ENCODE assay signal across 26 mouse cellular contexts in the genomic region with DNA sequence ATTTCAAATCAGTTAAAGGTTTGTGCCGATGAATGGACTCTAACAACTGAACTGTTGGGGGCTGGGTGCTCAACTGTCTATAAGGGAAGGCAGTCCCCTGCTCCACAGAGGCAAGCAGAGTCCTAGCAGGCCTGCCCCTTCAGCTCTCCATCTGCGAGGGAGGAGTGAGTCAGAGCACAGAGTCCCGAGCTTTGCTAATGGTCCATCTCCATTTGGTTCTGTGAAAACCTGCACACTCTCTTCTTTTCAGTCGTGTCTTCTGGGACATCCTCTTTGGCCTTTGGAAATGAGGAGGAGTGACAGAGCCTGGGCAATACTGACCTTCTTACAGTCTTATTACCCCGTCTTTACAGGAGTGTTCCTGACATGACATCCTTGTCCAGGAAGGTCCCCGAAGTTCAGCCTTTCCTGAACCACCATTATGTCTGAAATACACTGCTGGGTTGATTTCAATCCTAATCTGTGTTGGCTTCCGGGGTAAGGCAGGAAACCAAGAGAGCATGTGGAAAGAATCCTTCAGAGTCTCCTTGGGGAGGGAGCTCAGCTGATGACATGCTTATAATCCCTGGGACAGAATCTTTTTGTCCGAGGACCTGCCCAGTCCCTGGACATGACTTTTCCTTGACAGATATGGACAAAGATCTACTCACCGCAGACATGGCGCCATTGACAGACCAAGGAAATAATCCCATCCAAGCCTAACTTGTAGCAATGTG.
DNase-seq lines count a peak whose midpoint lies in the region; ATAC-seq and TF ChIP-seq lines count a peak whose summit lies in the region.
"Had no signal": no experiment of that assay in that cellular context is flagged by ENCODE, and none has a peak within 500 bp of the region (broad histone marks: within the 10 kb centered on the region; RNA-seq: fewer than 3 reads in every experiment).

No protein-coding gene starts in this region.

- H3K27me3 ChIP-seq in intestine, embryonic 14.5 days (replicated peaks; ENCODE audit: control insufficient read depth, insufficient read depth, low read length), result no peaks in the 10 kb centered on the region
- H3K27me3 ChIP-seq in intestine, postnatal 0 days (replicated peaks; ENCODE audit: control insufficient read depth, insufficient read depth, low read length), result no peaks in the 10 kb centered on the region
- H3K27me3 ChIP-seq in neural tube, embryonic 13.5 days, result no peaks in the 10 kb centered on the region
- no peaks in the 10 kb centered on the region for H3K27me3 ChIP-seq in neural tube, embryonic 15.5 days (replicated peaks)
- no peaks in the 10 kb centered on the region for H3K27me3 ChIP-seq in heart, postnatal 0 days (ENCODE audit: control insufficient read depth, insufficient read depth, low read length)
- H3K27me3 ChIP-seq: liver, embryonic 15.5 days; midbrain, embryonic 15.5 days; neural tube, embryonic 12.5 days had no signal

- H3K4me3 ChIP-seq in intestine, embryonic 14.5 days (ENCODE audit: low read depth, low read length), result no peak overlapping the region
- no peak overlapping the region for H3K4me3 ChIP-seq in intestine, postnatal 0 days (ENCODE audit: low read depth, low read length)
- no peak overlapping the region for H3K4me3 ChIP-seq in neural tube, embryonic 13.5 days
- H3K4me3 ChIP-seq in neural tube, embryonic 15.5 days (replicated peaks), result no peak overlapping the region
- no peak overlapping the region for H3K4me3 ChIP-seq in heart, postnatal 0 days (ENCODE audit: low read depth, low read length)
- H3K4me3 ChIP-seq: embryonic facial prominence, embryonic 10.5 days; forebrain, embryonic 10.5 days; limb, embryonic 10.5 days; liver, embryonic 15.5 days; midbrain, embryonic 15.5 days; neural tube, embryonic 12.5 days had no signal

- H3K9me3 ChIP-seq in intestine, embryonic 14.5 days (ENCODE audit: control insufficient read depth, low read length), result 0 out of 2 replicates have a peak, but pooled peaks cover 3% of the 10 kb centered on the region
- H3K9me3 ChIP-seq in intestine, postnatal 0 days (ENCODE audit: control insufficient read depth), result no peaks in the 10 kb centered on the region
- H3K9me3 ChIP-seq in neural tube, embryonic 13.5 days, result no peaks in the 10 kb centered on the region
- no peaks in the 10 kb centered on the region for H3K9me3 ChIP-seq in neural tube, embryonic 15.5 days (replicated peaks)
- H3K9me3 ChIP-seq in heart, postnatal 0 days (replicated peaks; ENCODE audit: control insufficient read depth, low read length), result no peaks in the 10 kb centered on the region
- H3K9me3 ChIP-seq: limb, embryonic 10.5 days; liver, embryonic 15.5 days; midbrain, embryonic 15.5 days; neural tube, embryonic 12.5 days had no signal

- peak overlapping the region; percentile 20; the same call in 1 of the 2 replicates for H3K27ac ChIP-seq in intestine, embryonic 14.5 days (ENCODE audit: low read depth)
- no peak overlapping the region for H3K27ac ChIP-seq in intestine, postnatal 0 days (ENCODE audit: low read depth, low read length)
- H3K27ac ChIP-seq in neural tube, embryonic 13.5 days (replicated peaks), result 0 out of 2 replicates have a peak overlapping the region, but pooled peaks have one; percentile 9
- no peak overlapping the region for H3K27ac ChIP-seq in neural tube, embryonic 15.5 days (replicated peaks)
- peak overlapping the region; percentile 70 for H3K27ac ChIP-seq in heart, postnatal 0 days (ENCODE audit: low read depth)
- H3K27ac ChIP-seq: embryonic facial prominence, embryonic 10.5 days; forebrain, embryonic 10.5 days; limb, embryonic 10.5 days; liver, embryonic 15.5 days; macrophage; midbrain, embryonic 15.5 days; neural tube, embryonic 12.5 days had no signal

- H3K36me3 ChIP-seq in intestine, embryonic 14.5 days (ENCODE audit: control insufficient read depth, insufficient read depth, low read length), result no peaks in the 10 kb centered on the region
- H3K36me3 ChIP-seq in intestine, postnatal 0 days (ENCODE audit: control insufficient read depth, insufficient read depth), result no peaks in the 10 kb centered on the region
- H3K36me3 ChIP-seq in neural tube, embryonic 13.5 days, result no peaks in the 10 kb centered on the region
- no peaks in the 10 kb centered on the region for H3K36me3 ChIP-seq in neural tube, embryonic 15.5 days
- H3K36me3 ChIP-seq in heart, postnatal 0 days (replicated peaks; ENCODE audit: control insufficient read depth, insufficient read depth, low read length), result no peaks in the 10 kb centered on the region
- H3K36me3 ChIP-seq: embryonic facial prominence, embryonic 10.5 days; forebrain, embryonic 10.5 days; limb, embryonic 10.5 days; liver, embryonic 15.5 days; midbrain, embryonic 15.5 days; neural tube, embryonic 12.5 days had no signal

- 86% methylated on average over 10 of the region's 10 CpGs for WGBS in intestine, embryonic 14.5 days
- WGBS in intestine, postnatal 0 days, result 86% methylated on average over 10 of the region's 10 CpGs
- 91% methylated on average over 10 of the region's 10 CpGs for WGBS in neural tube, embryonic 13.5 days
- 89% methylated on average over 10 of the region's 10 CpGs for WGBS in neural tube, embryonic 15.5 days
- 65% methylated on average over 10 of the region's 10 CpGs for WGBS in heart, postnatal 0 days

- 0 out of 2 replicates have a peak, but pooled peaks have one; percentile 14 for TF ChIP-seq EP300 in heart, postnatal 0 days (IDR thresholded peaks at IDR 0.05; ENCODE audit: low read depth)

- H3K9ac ChIP-seq in intestine, embryonic 14.5 days (ENCODE audit: low read length), result no peak overlapping the region
- no peak overlapping the region for H3K9ac ChIP-seq in intestine, postnatal 0 days (ENCODE audit: low read depth, low read length)
- no peak overlapping the region for H3K9ac ChIP-seq in neural tube, embryonic 13.5 days
- H3K9ac ChIP-seq in neural tube, embryonic 15.5 days (replicated peaks), result no peak overlapping the region
- no peak overlapping the region for H3K9ac ChIP-seq in heart, postnatal 0 days (replicated peaks; ENCODE audit: low read depth, low read length)
- H3K9ac ChIP-seq: liver, embryonic 15.5 days; midbrain, embryonic 15.5 days; neural tube, embryonic 12.5 days had no signal

- no peak overlapping the region for H3K4me2 ChIP-seq in intestine, embryonic 14.5 days (ENCODE audit: low read length)
- no peak overlapping the region for H3K4me2 ChIP-seq in intestine, postnatal 0 days (replicated peaks; ENCODE audit: low read depth)
- H3K4me2 ChIP-seq in neural tube, embryonic 13.5 days, result no peak overlapping the region
- no peak overlapping the region for H3K4me2 ChIP-seq in neural tube, embryonic 15.5 days
- H3K4me2 ChIP-seq in heart, postnatal 0 days (ENCODE audit: low read depth, low read length), result no peak overlapping the region
- H3K4me2 ChIP-seq: liver, embryonic 15.5 days; midbrain, embryonic 15.5 days; neural tube, embryonic 12.5 days had no signal

- H3K4me1 ChIP-seq in intestine, embryonic 14.5 days (replicated peaks; ENCODE audit: control insufficient read depth, insufficient read depth, low read length), result peaks cover 3% of the 10 kb centered on the region; the same call in 1 of the 2 replicates
- H3K4me1 ChIP-seq in intestine, postnatal 0 days (replicated peaks; ENCODE audit: control insufficient read depth, insufficient read depth, low read length), result no peaks in the 10 kb centered on the region
- H3K4me1 ChIP-seq in neural tube, embryonic 13.5 days (replicated peaks), result 0 out of 2 replicates have a peak, but pooled peaks cover 10% of the 10 kb centered on the region
- 0 out of 2 replicates have a peak, but pooled peaks cover 4% of the 10 kb centered on the region for H3K4me1 ChIP-seq in neural tube, embryonic 15.5 days
- H3K4me1 ChIP-seq in heart, postnatal 0 days (ENCODE audit: control insufficient read depth, insufficient read depth), result no peaks in the 10 kb centered on the region
- H3K4me1 ChIP-seq: liver, embryonic 15.5 days; midbrain, embryonic 15.5 days; neural tube, embryonic 12.5 days had no signal

- no peak for TF ChIP-seq CTCF in intestine, postnatal 0 days (IDR thresholded peaks at IDR 0.05; ENCODE audit: low read depth)
- no peak for TF ChIP-seq CTCF in heart, postnatal 0 days (IDR thresholded peaks at IDR 0.05; ENCODE audit: low read depth)

- no peak for ATAC-seq in intestine, embryonic 14.5 days (replicated peaks; ENCODE audit: low FRiP score, low TSS enrichment, low read depth)
- ATAC-seq in intestine, postnatal 0 days, result no peak
- no peak for ATAC-seq in neural tube, embryonic 13.5 days (ENCODE audit: low read depth)
- no peak for ATAC-seq in neural tube, embryonic 15.5 days (ENCODE audit: low FRiP score)
- ATAC-seq in heart, postnatal 0 days (ENCODE audit: insufficient read depth, low read depth), result peak; percentile 32
- ATAC-seq: forebrain, embryonic 16.5 days; hindbrain, embryonic 16.5 days; midbrain, embryonic 15.5 days; Patski had no signal

- no peak for DNase-seq in intestine, embryonic 14.5 days (ENCODE audit: low spot score)
- DNase-seq in heart, postnatal 0 days (ENCODE audit: low spot score), result no peak
- no peak for DNase-seq in spleen, adult 12 weeks (ENCODE audit: low spot score)
- no peak for DNase-seq in thymus, adult 18-20 months
- DNase-seq in spleen, postnatal 4 days (ENCODE audit: low spot score in 2 of 2), result no peak
- DNase-seq: adrenal gland, adult 2 months; cerebellum, adult 11 months; cerebellum, adult 9-11 months; gastrocnemius, postnatal 36 days; right cerebral cortex, adult 18-20 months; right cerebral cortex, postnatal 4 days; thymus, adult 2 months; thymus, postnatal 4 days had no signal

Comparison
In these comparisons a context has a peak if more than half of its experiments do, and no peak if none do; other contexts are left out.
1. H3K27ac ChIP-seq: peak in intestine, embryonic 14.5 days (single experiment), neural tube, embryonic 13.5 days (single experiment) and heart, postnatal 0 days (single experiment); none in intestine, postnatal 0 days (single experiment) and neural tube, embryonic 15.5 days (single experiment).